Comparison of ENCODE assay signal across 11 mouse cellular contexts in genomic region chr12:70897434-70897833, GRCm38 (mm10). TPM values are rescaled to one million over a fixed set of nuclear protein-coding genes. Genes with fewer than 3 reads are reported as not detected.
DNase-seq lines count a peak whose midpoint lies in the region; TF ChIP-seq lines count a peak whose summit lies in the region.
"Had no signal": no experiment of that assay in that cellular context is flagged by ENCODE, and none has a peak within 500 bp of the region (broad histone marks: within the 10 kb centered on the region; RNA-seq: fewer than 3 reads in every experiment).

No protein-coding gene starts in this region.

- H3K9me3 ChIP-seq in heart, embryonic 10.5 days: no peaks in the 10 kb centered on the region
- H3K9me3 ChIP-seq: forebrain, embryonic 12.5 days; neural tube, embryonic 12.5 days had no signal

- peak; percentile 52 to 55 for DNase-seq in cerebellum, postnatal 10 days
- no peak for DNase-seq in cerebellum, adult 8-10 months
- no peak for DNase-seq in layer of hippocampus, adult 2 months (ENCODE audit: low spot score in 2 of 2)
- no peak for DNase-seq in layer of hippocampus, postnatal 10 days (ENCODE audit: low spot score in 2 of 2)
- peak; percentile 43 for DNase-seq in testis, postnatal 10 days (ENCODE audit: low spot score)
- DNase-seq in testis, postnatal 14 days (ENCODE audit: low spot score): no peak
- DNase-seq in thymus, postnatal 4 days: peak; percentile 79
- no peak for DNase-seq in heart, embryonic 10.5 days (ENCODE audit: low spot score)
- DNase-seq: right cerebral cortex, postnatal 25 days had no signal

- H3K4me3 ChIP-seq in layer of hippocampus, adult 2 months: no peak overlapping the region
- no peak overlapping the region for H3K4me3 ChIP-seq in heart, embryonic 10.5 days
- H3K4me3 ChIP-seq: forebrain, embryonic 12.5 days; neural tube, embryonic 12.5 days had no signal

- H3K4me1 ChIP-seq in heart, embryonic 10.5 days: no peaks in the 10 kb centered on the region
- H3K4me1 ChIP-seq: forebrain, embryonic 12.5 days; neural tube, embryonic 12.5 days had no signal

- H3K27ac ChIP-seq in layer of hippocampus, adult 2 months: no peak overlapping the region
- H3K27ac ChIP-seq in heart, embryonic 10.5 days: no peak overlapping the region
- H3K27ac ChIP-seq: forebrain, embryonic 12.5 days; neural tube, embryonic 12.5 days had no signal

- no peaks in the 10 kb centered on the region for H3K27me3 ChIP-seq in heart, embryonic 10.5 days (ENCODE audit: insufficient read depth, poor library complexity, severe bottlenecking)
- H3K27me3 ChIP-seq: forebrain, embryonic 12.5 days; neural tube, embryonic 12.5 days had no signal

- WGBS in heart, embryonic 10.5 days: 84% methylated on average over 8 of the region's 8 CpGs

- peaks cover 70% of the 10 kb centered on the region for H3K36me3 ChIP-seq in heart, embryonic 10.5 days

- peak; percentile 67 for TF ChIP-seq CTCF in layer of hippocampus, adult 2 months (conservative IDR thresholded peaks at IDR 0.05)

RNA-seq across cellular contexts. Expression of gene Actr10, which starts 40.2 kb away (rescaled TPM):
- total RNA-seq in layer of hippocampus, adult 2 months (2021): 100 to 1,000 TPM; 160 to 172 TPM
- 100 to 1,000 TPM; 170 to 180 TPM for total RNA-seq in layer of hippocampus, postnatal 10 days (2021)
- 194 and 197 TPM in 2 replicates for polyA plus RNA-seq in heart, embryonic 10.5 days (2016; fragmentation: Nextera tagmentation; extraction: Ambion mirVana)

Comparison
In these comparisons a context has a peak if more than half of its experiments do, and no peak if none do; other contexts are left out.
1. DNase-seq: peak in cerebellum, postnatal 10 days (2 of 2), testis, postnatal 10 days (single experiment) and thymus, postnatal 4 days (single experiment); none in cerebellum, adult 8-10 months (single experiment), layer of hippocampus, adult 2 months (0 of 2), layer of hippocampus, postnatal 10 days (0 of 2), testis, postnatal 14 days (single experiment) and heart, embryonic 10.5 days (single experiment).